Mouse (Mus musculus): ENCODE measurements around the gene Gprc5b.

Gene Gprc5b

DNA sequence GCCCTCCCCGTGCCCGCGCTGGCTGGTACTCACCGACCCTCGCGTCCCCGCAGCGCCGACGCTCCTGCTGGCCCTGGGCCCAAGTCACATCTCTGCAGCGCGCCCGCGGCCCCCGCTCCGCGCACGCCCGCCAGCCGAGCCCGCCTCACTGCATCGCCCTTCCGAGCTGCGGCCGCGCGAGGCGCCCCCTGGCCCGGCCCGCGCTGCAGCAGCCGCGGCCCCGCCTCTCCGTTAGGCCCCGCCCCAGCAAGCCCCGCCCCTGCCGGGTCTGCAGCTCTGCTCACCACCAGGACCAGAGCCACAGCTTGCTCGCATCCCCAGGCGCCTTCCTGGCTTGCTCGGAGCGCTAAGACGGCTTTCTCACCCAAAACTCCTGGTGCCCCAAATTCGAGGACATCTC is at the start of gene Gprc5b:
TSS of gene Gprc5b (minus strand) at position 205 of the 400 bp plus-strand sequence.
- in situ Hi-C loops (cut with MboI; ENCODE audit: unreplicated experiment in 2 of 2), result loop anchor here (5.0 to 25.0 kb wide), 6 partner anchors 228 to 693 kb away; partner anchors contain the start of gene Itpripl2 (in 1 of the 2)

DNA sequence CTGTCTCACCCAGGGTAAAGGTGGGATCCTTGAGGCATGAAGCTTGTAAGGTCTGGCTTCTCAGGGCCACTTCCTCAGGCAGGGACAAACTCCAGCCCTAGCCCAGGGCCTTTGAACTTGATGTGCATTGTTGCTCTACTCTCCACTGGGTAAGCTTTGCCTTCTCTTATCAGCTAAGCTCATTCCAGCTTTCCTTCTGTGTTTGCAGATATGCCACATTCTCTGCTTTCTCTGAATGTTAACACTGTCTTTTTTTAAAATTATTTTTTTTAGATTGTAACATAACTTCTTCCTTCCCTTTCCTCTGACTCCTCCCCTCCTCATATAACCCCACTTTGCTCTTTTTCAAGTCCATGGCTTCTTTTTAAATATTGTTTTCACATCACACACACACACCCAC is 46.5 kb upstream of the Gprc5b start:
- in situ Hi-C loops (cut with MboI; ENCODE audit: unreplicated experiment in 2 of 2), result no loop called here

- in situ Hi-C loops (cut with MboI; ENCODE audit: unreplicated experiment in 2 of 2), result no loop called here
These were observed 42.6 kb upstream of the Gprc5b start for GRCm38 (mm10) chr7:119037581-119037980.

- in situ Hi-C loops (cut with MboI; ENCODE audit: unreplicated experiment in 2 of 2), result no loop called here
These were observed 39.4 kb upstream of the Gprc5b start for GRCm38 (mm10) chr7:119034243-119034961.

DNA sequence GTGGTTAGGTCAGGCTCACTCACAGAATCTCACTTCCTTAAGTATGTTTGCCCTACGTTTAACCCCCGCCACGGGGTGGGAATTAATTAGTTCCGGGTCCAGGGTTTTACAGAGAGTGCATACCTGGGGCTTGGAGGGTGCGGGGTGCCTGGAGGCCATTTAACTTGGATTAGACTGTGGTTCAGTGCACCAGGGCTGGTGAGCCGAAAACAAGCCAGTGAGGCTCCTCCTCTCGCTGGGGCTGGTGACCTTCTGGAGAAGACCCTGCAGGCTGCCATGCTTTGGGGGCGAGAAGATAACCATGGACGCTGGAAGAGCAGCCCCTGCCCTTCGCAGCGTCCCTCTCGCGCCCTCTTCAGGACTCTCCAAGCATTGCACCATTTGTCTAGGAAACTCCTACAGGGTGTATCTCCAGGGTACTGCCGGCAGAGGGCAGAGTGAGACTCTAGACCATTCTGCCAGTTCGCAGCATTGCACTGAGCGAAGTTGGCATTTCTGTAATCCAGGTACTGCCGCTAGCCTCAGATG is 28.4 kb upstream of the Gprc5b start:
- in situ Hi-C loops (cut with MboI; ENCODE audit: unreplicated experiment in 2 of 2), result loop anchor here (5.0 to 25.0 kb wide), 3 partner anchors 171 to 814 kb away; no protein-coding TSS in a partner anchor

GRCm38 (mm10) chr7:119022238-119023156 is 27.5 kb upstream of the Gprc5b start:
- in situ Hi-C loops (cut with MboI; ENCODE audit: unreplicated experiment in 2 of 2), result loop anchor here (5.0 to 25.0 kb wide), 3 partner anchors 172 to 815 kb away; no protein-coding TSS in a partner anchor

DNA sequence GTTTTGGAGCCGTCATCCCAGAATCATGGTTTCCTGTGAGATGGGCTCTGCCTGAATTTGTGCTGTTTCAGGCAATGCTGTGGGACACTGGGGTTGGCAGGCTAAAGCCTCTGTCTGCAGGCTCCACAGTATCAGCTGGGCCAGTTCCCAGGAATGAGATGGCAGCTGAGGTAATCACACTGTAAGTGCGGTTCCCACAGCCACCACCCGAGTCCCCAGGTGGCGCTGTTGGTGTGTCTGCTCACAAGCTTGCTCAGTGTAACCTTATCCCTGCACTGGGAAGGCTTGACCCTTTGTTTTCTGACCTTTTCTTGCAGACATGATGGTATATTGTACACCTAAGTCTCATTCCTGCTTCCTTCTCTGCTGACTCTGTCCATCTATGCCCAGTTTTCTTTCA is 24.5 kb upstream of the Gprc5b start:
- in situ Hi-C loops (cut with MboI; ENCODE audit: unreplicated experiment in 2 of 2), result loop anchor here (10.0 to 25.0 kb wide), 3 partner anchors 495 to 1805 kb away; partner anchors contain the start of gene Acsm5 (in 2 of the 2)

DNA sequence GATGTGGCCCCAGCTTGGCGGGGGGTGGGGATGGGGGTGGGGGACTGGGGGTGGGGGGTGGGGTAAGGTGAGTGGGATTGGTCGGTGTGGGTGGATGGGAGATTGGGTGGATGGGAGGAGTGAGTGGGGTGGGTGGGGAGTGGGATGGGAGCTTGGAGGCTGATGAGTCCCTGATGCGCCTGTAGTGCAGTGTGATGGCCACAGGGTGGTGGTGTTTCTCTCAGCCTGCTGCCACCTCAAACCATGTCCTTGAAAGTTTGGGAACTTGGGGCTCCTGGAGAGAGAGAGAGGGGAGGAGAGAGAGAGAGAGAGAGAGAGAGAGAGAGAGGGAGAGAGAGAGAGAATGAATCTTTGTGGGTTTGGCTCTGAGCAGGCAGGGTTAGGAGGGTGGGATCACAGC is 20.7 kb upstream of the Gprc5b start:
- in situ Hi-C loops (cut with MboI; ENCODE audit: unreplicated experiment in 2 of 2), result loop anchor here (10.0 to 25.0 kb wide), 3 partner anchors 499 to 1809 kb away; partner anchors contain the start of gene Acsm5 (in 2 of the 2)

- in situ Hi-C loops (cut with MboI; ENCODE audit: unreplicated experiment in 2 of 2), result loop anchor here (5.0 to 25.0 kb wide), 5 partner anchors 504 to 1816 kb away; partner anchors contain the start of gene Acsm5 (in 2 of the 2)
These were observed 16.0 kb upstream of the Gprc5b start for GRCm38 (mm10) chr7:119010854-119011529.

DNA sequence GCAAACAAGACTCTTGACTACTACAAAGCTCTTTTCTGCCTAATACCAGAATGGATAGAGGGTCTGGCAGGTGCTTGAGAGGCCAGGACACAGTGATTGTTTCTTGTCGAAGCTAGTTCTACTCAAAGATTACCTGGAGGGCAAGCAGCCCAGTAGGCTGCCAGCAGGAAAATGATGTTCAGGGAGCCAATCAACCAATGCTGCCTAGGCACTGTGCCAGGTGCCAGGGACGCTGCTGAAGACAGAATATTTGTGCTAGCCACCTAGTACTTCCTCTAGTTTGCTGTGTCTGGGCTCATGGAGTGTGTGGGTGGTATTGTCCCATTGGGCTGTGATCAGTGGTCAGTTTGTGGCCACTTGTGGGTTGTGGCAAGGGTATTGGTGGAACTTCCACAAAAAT is 7.5 kb upstream of the Gprc5b start:
- in situ Hi-C loops (cut with MboI; ENCODE audit: unreplicated experiment in 2 of 2), result loop anchor here in 1 of 2 experiments (25.0 kb wide), 1 partner anchor 835 kb away; no protein-coding TSS in a partner anchor

DNA sequence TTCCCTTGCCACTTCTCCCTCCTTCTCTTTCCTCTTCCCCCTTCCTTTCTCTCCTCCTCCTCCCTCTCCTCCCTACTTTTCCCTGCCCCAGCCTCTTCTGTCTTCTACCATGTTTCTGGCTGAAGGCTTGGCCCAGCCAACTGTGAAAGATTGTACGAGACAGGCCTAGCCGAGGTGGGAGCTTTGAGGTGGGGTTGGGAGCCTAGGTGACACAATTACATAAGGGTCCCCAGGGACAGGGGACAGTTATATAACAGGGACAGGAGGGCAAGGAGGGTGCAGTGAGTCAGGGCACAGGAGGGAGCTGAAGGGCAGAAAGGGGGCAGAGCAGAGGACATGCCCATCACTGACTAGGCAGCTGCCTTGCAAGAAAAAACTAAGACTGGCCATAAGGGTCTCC is 7.0 kb upstream of the Gprc5b start:
- in situ Hi-C loops (cut with MboI; ENCODE audit: unreplicated experiment in 2 of 2), result loop anchor here in 1 of 2 experiments (25.0 kb wide), 1 partner anchor 835 kb away; no protein-coding TSS in a partner anchor

- in situ Hi-C loops (cut with MboI; ENCODE audit: unreplicated experiment in 2 of 2), result loop anchor here (5.0 to 25.0 kb wide), 7 partner anchors 233 to 837 kb away; partner anchors contain the start of gene Itpripl2 (in 1 of the 2)
These were observed 4.8 kb upstream of the Gprc5b start for GRCm38 (mm10) chr7:118999857-119000256.

- in situ Hi-C loops (cut with MboI; ENCODE audit: unreplicated experiment in 2 of 2), result loop anchor here (5.0 to 25.0 kb wide), 6 partner anchors 229 to 694 kb away; partner anchors contain the start of gene Itpripl2 (in 1 of the 2)
These were observed 1.3 kb upstream of the Gprc5b start for GRCm38 (mm10) chr7:118996137-118996837.

GRCm38 (mm10) chr7:118995671-118996070 is 660 bp upstream of the Gprc5b start:
- in situ Hi-C loops (cut with MboI; ENCODE audit: unreplicated experiment in 2 of 2), result loop anchor here (5.0 to 25.0 kb wide), 6 partner anchors 228 to 693 kb away; partner anchors contain the start of gene Itpripl2 (in 1 of the 2)

GRCm38 (mm10) chr7:118994231-118994842 is 674 bp downstream of the Gprc5b start:
- in situ Hi-C loops (cut with MboI; ENCODE audit: unreplicated experiment in 2 of 2), result loop anchor here (10.0 to 25.0 kb wide), 4 partner anchors 382 to 680 kb away; partner anchors contain the start of gene Itpripl2 (in 1 of the 2)

DNA sequence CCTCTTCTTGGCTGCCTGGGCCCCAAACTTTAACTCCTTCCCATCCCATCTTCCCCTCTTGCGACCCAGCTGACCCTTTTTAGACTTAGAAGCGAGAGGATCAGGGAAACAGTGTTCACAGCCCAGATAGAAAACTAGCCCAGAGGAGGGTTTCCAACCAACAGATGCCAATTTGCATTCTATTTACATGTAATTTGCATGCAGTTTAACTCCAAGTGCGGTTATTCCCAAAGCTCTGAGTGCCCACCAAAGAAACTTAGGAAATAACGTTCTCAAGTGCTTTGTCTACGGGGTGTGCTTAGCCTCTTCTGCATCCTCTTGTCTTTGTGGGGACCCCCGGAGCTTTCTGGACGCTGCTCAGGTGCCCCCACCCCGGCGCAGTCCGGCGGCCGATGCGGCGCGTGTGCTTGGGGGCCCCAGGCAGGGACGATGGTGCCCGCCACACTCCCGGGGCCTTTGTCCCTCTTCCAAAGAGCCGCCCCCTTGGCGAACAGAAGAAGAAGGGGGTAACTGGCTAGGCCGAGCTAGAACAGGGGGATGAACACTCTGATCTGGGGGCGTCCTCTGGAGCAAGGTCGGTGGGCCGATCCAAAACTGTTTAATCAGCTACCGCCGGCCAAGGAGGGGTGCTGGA is 1.3 kb downstream of the Gprc5b start:
- in situ Hi-C loops (cut with MboI; ENCODE audit: unreplicated experiment in 2 of 2), result loop anchor here (10.0 to 25.0 kb wide), 4 partner anchors 381 to 679 kb away; partner anchors contain the start of gene Itpripl2 (in 1 of the 2)

DNA sequence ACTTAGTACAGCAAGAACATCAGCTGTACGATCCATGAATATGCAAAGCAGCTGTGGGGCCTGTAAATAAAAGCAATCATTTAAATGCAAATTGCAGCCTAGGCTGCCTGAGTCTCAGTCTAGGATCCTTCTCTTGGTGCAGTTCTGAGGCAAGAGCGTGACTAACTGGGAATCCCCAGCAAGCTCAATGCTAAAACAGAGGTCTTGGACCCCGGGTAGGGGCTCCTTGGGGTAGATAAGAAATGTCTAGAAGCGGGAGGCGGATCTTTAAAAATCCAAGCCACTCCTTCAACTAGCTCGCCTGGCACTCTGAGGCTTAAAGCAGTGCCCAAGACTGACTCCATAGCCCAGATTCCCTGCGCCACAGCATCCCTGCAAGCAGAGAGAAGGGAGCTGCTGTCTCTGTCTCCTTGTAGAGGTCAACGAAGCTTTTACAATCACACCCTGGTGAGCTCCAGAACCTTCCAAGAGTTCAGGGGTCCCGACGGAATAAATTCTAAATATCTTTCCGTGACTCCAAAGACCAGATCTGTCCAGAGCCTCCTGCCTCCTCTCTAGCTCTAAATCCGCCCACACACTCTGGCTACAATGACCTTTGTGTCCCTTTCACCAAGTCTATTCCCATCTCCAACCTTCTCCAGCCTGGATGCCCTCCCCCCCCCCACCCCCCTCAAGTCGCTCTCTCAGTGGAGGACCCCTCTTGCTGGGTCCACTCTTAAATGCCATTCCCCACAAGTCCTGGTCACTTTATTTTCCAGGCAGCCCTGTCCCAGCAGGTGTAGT is 2.2 kb downstream of the Gprc5b start:
- in situ Hi-C loops (cut with MboI; ENCODE audit: unreplicated experiment in 2 of 2), result loop anchor here (10.0 to 25.0 kb wide), 4 partner anchors 381 to 678 kb away; partner anchors contain the start of gene Itpripl2 (in 1 of the 2)

Data from v-Abl transformed pro-B cells (cell line).